In genomic region chr14:53559386-53559920, GRCm38 (mm10) we compare ENCODE assay signal across 7 mouse cellular contexts.
A peak's percentile ranks its signal among the peaks of the same experiment; 100 is the strongest.
DNase-seq lines count a peak whose midpoint lies in the region; ATAC-seq and TF ChIP-seq lines count a peak whose summit lies in the region.
"Not testable (repeated sequence)": the region's sequence is repeated elsewhere in the genome, so short reads cannot be mapped to it uniquely, and the experiment has no call there.

No protein-coding gene starts in this region.

- TF ChIP-seq CTCF in forebrain, postnatal 0 days (IDR thresholded peaks at IDR 0.05; ENCODE audit: low read depth); thymus, adult 2 months (IDR thresholded peaks at IDR 0.05; ENCODE audit: borderline replicate concordance, control insufficient read depth, extremely low read depth, insufficient read depth, low read length, poor library complexity): not testable (repeated sequence)

- ATAC-seq in activated CD4-positive, CD25-positive, alpha-beta regulatory T cell, adult 4 months = peak; percentile 96
- 0 out of 2 replicates have a peak, but pooled peaks have one; percentile 38 for ATAC-seq in forebrain, postnatal 0 days
- peak; percentile 97 for ATAC-seq in inflammation-experienced regulatory T-cells, adult 6 months
- ATAC-seq in megakaryocyte, adult 5-6 weeks (ENCODE audit: poor library complexity, severe bottlenecking) = peak; percentile 30; the same call in 1 of the 2 replicates

- not testable (repeated sequence) for H3K9me3 ChIP-seq in forebrain, postnatal 0 days (ENCODE audit: low read length)

- H3K4me2 ChIP-seq in forebrain, postnatal 0 days (ENCODE audit: low read depth) = not testable (repeated sequence)

- not testable (repeated sequence) for H3K27ac ChIP-seq in forebrain, postnatal 0 days (ENCODE audit: low read depth, low read length)
- peak overlapping the region; percentile 73 for H3K27ac ChIP-seq in thymus, adult 2 months (ENCODE audit: control insufficient read depth, insufficient read depth, low read length)

- H3K27me3 ChIP-seq in forebrain, postnatal 0 days (ENCODE audit: insufficient read depth, low read length); thymus, adult 2 months (ENCODE audit: control insufficient read depth, insufficient read depth, low read length): not testable (repeated sequence)

- not testable (repeated sequence) for H3K4me3 ChIP-seq in forebrain, postnatal 0 days (ENCODE audit: low read depth, low read length); thymus, adult 2 months (ENCODE audit: control insufficient read depth, insufficient read depth, low read length)

- not testable (repeated sequence) for H3K36me3 ChIP-seq in forebrain, postnatal 0 days (ENCODE audit: insufficient read depth); thymus, adult 2 months (ENCODE audit: control insufficient read depth, insufficient read depth, low read length)

- not testable (repeated sequence) for TF ChIP-seq POLR2A in thymus, adult 2 months (IDR thresholded peaks at IDR 0.05; ENCODE audit: control insufficient read depth, extremely low read depth, insufficient read depth, low read length, poor library complexity)

- peak; percentile 21 for DNase-seq in CD4-positive helper T cell, adult 2 months (ENCODE audit: low read depth, low spot score)
- not testable (repeated sequence) for DNase-seq in forebrain, postnatal 0 days
- peak; percentile 37 for DNase-seq in thymus, adult 2 months
- peak; percentile 54 for DNase-seq in thymus, postnatal 25 days

- H3K9ac ChIP-seq in forebrain, postnatal 0 days = not testable (repeated sequence)

- H3K4me1 ChIP-seq in forebrain, postnatal 0 days (ENCODE audit: insufficient read depth); thymus, adult 2 months (replicated peaks; ENCODE audit: control insufficient read depth, insufficient read depth, low read length): not testable (repeated sequence)

Comparison
In these comparisons a context has a peak if more than half of its experiments do, and no peak if none do; other contexts are left out.
1. ATAC-seq: peak in every context shown above with its lines; median percentile 97 in inflammation-experienced regulatory T-cells, adult 6 months; 96 in activated CD4-positive, CD25-positive, alpha-beta regulatory T cell, adult 4 months; 38 in forebrain, postnatal 0 days; 30 in megakaryocyte, adult 5-6 weeks.